Mouse (Mus musculus) right cerebral cortex, postnatal 10 days (tissue): ENCODE data around the gene Zscan21.

Source experiments
- DNase-seq, 2 experiments: peaks; one replicate each; pipeline ENCODE4 v3.0.0; 2021; ENCODE audit warnings: low spot score in 2 of 2

The Zscan21 gene

GRCm38 (mm10) chr5:138118041-138118440 lies 1.3 kb downstream of the Zscan21 start:
- DNase-seq: no peak

GRCm38 (mm10) chr5:138132425-138133064 lies 15.8 kb downstream of the Zscan21 start:
- DNase-seq: no peak

- no peak for DNase-seq
These were observed 20.6 kb downstream of the Zscan21 start for GRCm38 (mm10) chr5:138137257-138137656.

GRCm38 (mm10) chr5:138137935-138138549 lies 21.3 kb downstream of the Zscan21 start:
- peak in 1 of 2 experiments; percentile 36 for DNase-seq

DNA sequence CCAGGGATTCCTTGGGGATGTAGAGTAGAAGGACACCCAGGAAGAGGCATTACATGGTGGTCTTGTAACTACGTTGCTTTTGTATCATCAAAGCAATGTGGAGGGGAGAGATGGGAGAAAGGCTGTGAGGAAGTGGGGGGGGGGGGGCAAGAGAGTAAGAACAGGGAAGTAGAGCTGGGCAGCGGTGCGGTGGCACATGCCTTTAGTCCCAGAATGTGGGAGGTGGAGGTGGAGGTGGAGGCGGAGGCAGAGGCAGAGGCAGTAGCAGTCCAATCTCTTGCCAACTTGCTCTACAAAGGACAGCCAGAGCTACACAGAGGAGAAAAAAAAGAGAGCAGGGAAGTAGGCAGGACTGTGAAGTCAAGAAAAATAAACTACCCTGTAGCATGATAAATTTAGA lies 21.9 kb downstream of the Zscan21 start:
- no peak for DNase-seq

- DNase-seq: no peak
These were observed 37.7 kb downstream of the Zscan21 start for GRCm38 (mm10) chr5:138154390-138154789.

- peak; percentile 92 to 95 for DNase-seq
These were observed 38.8 kb downstream of the Zscan21 start, which contains the start of gene Zfp113 for GRCm38 (mm10) chr5:138155443-138155976. Gene Zfp113 (minus strand): TSS chr5:138155744.

DNA sequence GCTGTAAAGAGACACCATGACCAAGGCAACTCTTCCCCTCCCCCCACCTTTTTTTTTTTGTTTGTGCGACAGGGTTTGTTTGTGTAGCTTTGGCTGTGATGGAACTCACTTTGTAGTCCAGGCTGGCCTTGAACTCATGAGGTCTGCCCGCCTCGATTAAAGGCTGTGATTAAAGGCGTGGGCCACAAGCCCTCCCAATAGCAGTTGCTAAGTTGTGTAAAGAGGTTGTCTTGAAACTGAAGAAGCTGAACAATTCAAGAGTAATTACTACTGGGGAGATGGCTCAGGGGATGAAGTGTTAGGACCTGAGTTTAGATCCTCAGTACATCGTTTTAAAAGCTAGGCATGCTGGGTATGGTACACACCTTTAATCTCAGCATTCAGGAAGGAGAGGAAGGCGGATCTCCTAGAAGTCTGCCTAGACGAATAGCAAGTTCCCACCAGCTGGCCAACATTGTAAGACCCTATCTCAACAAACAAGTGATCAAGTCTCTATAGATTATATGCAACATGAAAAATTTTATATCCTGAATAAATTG lies 43.6 kb downstream of the Zscan21 start:
- no peak for DNase-seq

- DNase-seq: peak; percentile 97
These were observed 44.4 kb downstream of the Zscan21 start, which contains the start of gene Cops6 for GRCm38 (mm10) chr5:138160842-138161665. Gene Cops6 (plus strand): TSS chr5:138161071.

- DNase-seq: no peak
These were observed 46.3 kb downstream of the Zscan21 start for GRCm38 (mm10) chr5:138163046-138163445.

- DNase-seq: no peak
These were observed 46.9 kb downstream of the Zscan21 start for GRCm38 (mm10) chr5:138163610-138164009.

DNA sequence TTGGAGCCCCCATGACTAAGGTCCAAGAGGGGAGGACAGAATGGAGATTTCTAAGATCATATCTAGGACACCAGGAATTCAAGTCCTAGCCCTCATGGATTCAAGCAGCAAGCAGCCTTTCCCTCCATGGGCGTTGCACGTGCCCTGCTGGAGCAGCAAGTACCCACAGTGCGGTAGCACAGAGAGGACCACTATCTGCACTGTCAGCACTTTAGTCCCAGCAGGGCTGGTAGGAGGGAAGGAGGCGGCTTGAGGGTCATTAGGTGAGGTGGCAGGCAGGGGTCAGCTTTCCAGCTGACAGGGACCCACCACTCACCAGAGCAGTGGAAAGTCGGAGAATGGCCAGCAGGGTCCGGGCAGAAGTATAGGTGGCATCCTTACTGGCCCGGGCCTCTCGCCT lies 48.9 kb downstream of the Zscan21 start:
- DNase-seq: no peak

DNA sequence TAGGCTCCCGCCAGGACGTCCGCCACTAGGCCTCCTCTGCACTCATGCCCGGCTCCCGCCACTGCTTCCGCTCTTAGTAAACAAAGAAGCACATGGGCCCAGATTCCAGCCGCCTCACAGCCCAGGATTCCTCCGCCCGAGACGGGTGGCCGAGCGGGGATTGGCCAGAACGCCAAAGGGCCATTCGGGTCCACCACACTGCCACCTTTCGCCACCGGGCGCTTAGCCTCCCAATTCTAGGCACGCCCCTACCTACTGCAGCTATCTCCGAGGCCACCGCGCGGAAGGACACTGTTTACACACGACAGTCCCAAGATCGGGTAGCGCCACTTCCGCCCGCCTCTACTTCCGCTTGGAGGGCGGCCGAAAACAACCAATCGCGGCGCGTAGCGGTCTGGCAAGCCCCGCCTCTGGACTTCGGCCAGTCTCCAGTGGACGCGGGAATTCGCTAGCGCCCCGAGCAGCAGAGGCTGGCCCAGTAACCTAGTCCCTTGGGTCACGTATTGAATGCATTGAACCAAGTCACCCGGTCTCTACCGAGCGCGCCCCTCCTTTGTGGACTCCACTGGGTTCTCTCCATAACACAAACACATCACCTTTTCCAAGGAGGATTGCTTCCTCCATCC lies 54.3 kb downstream of the Zscan21 start:
- DNase-seq: peak; percentile 97 to 98

DNA sequence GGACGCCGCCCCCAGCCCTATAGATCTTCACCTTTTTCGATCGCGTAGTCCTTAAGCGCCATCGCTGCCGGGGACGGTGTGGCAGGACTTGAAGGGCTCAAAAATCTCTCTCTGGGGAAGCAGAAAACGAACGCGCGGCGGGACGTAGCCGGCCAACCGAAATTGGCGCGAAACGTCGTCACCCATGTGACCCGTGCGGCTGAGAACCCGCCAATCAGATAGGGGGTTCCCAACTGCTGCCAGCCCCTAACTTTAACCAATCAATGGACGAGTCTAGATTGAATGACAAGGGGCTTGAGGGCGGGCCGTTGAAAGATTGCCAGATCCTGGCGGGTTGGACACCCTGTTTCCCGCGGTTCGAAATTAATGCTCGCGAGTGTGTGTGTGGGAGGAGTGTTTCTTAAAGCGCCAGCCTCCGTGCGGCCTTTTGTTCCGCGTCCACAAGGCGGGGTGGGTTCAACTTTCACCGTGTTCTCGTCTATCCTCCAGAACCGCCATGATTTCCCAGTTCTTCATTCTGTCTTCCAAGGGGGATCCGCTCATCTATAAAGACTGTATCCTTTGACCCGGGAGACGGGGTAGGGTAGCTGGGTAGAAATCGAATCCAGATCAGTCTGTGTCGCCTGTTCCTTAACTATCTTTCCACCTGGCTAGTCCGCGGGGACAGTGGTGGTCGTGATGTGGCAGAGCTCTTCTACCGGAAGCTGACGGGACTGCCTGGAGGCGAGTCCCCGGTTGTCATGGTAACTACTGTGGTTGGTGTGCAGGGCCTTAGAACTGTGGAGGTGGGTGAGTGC lies 55.2 kb downstream of the Zscan21 start, which contains the start of the genes Ap4m1 and Mcm7:
TSS of gene Ap4m1 (plus strand) at position 308 of the 797 bp plus-strand sequence.
TSS of gene Mcm7 (minus strand) at position 728 of the 797 bp plus-strand sequence.
- DNase-seq: peak; percentile 99

DNA sequence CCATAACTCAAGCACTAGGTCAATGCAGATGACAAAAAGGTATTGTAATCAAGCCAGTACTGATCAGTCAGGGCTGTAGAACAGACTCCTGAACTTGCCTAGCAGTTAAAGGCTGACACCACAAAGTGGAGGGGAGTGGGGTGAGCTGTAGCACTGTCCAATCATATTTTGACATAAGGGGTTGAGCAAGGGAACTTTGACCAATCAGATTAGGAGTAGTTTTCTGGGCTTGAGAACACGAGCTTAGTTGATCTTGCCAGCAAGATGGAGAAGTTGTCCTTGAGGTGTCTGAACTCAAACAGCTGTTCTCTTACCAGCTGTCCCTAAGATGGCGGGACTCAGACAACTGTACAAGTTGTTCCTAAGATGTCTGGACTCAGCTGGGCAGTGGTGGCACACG lies 56.5 kb downstream of the Zscan21 start:
- DNase-seq: no peak
